Mouse (Mus musculus) hematopoietic stem cell, adult 5-6 weeks (primary cell): Measurements from ENCODE around the gene Adarb1. TPM values are rescaled to one million over a fixed set of nuclear protein-coding genes. Genes with fewer than 3 reads are reported as not detected.

ENCODE experiments used
- ATAC-seq, 2 experiments: fragments of 125-278 bp in 1 of 2; replicated peaks in 1 of 2; 2 replicates each; pipeline ENCODE4 v1.8.0; 2016 to 2017; ENCODE audit warnings: inconsistent platforms in 2 of 2, mild to moderate bottlenecking in 2 of 2, moderate number of reproducible peaks in 2 of 2, low read depth in 1 of 2, moderate TSS enrichment in 1 of 2; ENCODE audit not compliant: low FRiP score in 2 of 2, poor library complexity in 2 of 2, severe bottlenecking in 2 of 2, insufficient read depth in 1 of 2, low TSS enrichment in 1 of 2
- total RNA-seq: library from RNA; stranded (forward); fragments of 172-1452, 232-1000 nt; gene quantifications from 2 replicates; pipeline ENCODE4 v1.2.3, GENCODE M21; 2017

The Adarb1 gene
- total RNA-seq, 1 experiment from 2014 or later = 4.4 TPM

GRCm38 (mm10) chr10:77440841-77441755 is 23.0 kb upstream of the Adarb1 start:
- ATAC-seq = no peak

GRCm38 (mm10) chr10:77440286-77440685 is 22.2 kb upstream of the Adarb1 start:
- 0 out of 4 replicates have a peak, but pooled peaks of 1 of the 2 experiments have one; percentile 10 for ATAC-seq

- no peak for ATAC-seq
These were observed 21.0 kb upstream of the Adarb1 start for GRCm38 (mm10) chr10:77439026-77439425.

- no peak for ATAC-seq
These were observed 20.0 kb upstream of the Adarb1 start for GRCm38 (mm10) chr10:77438021-77438420.

GRCm38 (mm10) chr10:77435343-77435742 is 17.3 kb upstream of the Adarb1 start:
- ATAC-seq = no peak

- ATAC-seq = peak; percentile 49 to 53; a peak in 1 of 4 replicates
These were observed 16.5 kb upstream of the Adarb1 start for GRCm38 (mm10) chr10:77434457-77435151.

- ATAC-seq = no peak
These were observed 16.0 kb upstream of the Adarb1 start for GRCm38 (mm10) chr10:77434076-77434456.

- ATAC-seq = no peak
These were observed 12.7 kb upstream of the Adarb1 start for GRCm38 (mm10) chr10:77430771-77431170.

GRCm38 (mm10) chr10:77429921-77430320 is 11.9 kb upstream of the Adarb1 start:
- ATAC-seq = no peak

- ATAC-seq = no peak
These were observed 9.5 kb upstream of the Adarb1 start for GRCm38 (mm10) chr10:77427610-77428009.

- ATAC-seq = no peak
These were observed 2.1 kb upstream of the Adarb1 start for GRCm38 (mm10) chr10:77420190-77420589.

GRCm38 (mm10) chr10:77417240-77418102 is 599 bp downstream of the Adarb1 start:
- peak; percentile 30 to 31; a peak in 2 of 4 replicates for ATAC-seq

GRCm38 (mm10) chr10:77416666-77417239 is 1.3 kb downstream of the Adarb1 start:
- ATAC-seq = no peak

- no peak for ATAC-seq
These were observed 2.2 kb downstream of the Adarb1 start for GRCm38 (mm10) chr10:77415867-77416266.

- no peak for ATAC-seq
These were observed 4.3 kb downstream of the Adarb1 start for GRCm38 (mm10) chr10:77413791-77414190.

- no peak for ATAC-seq
These were observed 8.9 kb downstream of the Adarb1 start for GRCm38 (mm10) chr10:77409154-77409553.

- no peak for ATAC-seq
These were observed 9.8 kb downstream of the Adarb1 start for GRCm38 (mm10) chr10:77408241-77408640.
